Mouse (Mus musculus) left cerebral cortex, postnatal 36 days (tissue): ENCODE results near the gene Shb. TPM values are rescaled to one million over a fixed set of nuclear protein-coding genes. Genes with fewer than 3 reads are reported as not detected.

Experiments used
- DNase-seq, 2 experiments: peaks; one replicate each; pipeline ENCODE4 v3.0.0; 2021 to 2022; ENCODE audit warnings: low spot score in 2 of 2, mixed read lengths in 1 of 2
- intact Hi-C: fragments of 180-260 bp; cut with DNase I; formaldehyde crosslinking; loops from one replicate; pipeline ENCODE4 v1.15.1; 2025
- total RNA-seq, 2 experiments: library from RNA; stranded (reverse); gene quantifications; 2 replicates each; pipeline ENCODE4 v1.2.3; 2021

Shb gene
- total RNA-seq, 2 experiments from 2014 or later: 11.5 to 14.5 TPM

GRCm38 (mm10) chr4:45490036-45490752 lies 42.1 kb downstream of the Shb start:
- DNase-seq: no peak
- intact Hi-C loops: no loop called here

DNA sequence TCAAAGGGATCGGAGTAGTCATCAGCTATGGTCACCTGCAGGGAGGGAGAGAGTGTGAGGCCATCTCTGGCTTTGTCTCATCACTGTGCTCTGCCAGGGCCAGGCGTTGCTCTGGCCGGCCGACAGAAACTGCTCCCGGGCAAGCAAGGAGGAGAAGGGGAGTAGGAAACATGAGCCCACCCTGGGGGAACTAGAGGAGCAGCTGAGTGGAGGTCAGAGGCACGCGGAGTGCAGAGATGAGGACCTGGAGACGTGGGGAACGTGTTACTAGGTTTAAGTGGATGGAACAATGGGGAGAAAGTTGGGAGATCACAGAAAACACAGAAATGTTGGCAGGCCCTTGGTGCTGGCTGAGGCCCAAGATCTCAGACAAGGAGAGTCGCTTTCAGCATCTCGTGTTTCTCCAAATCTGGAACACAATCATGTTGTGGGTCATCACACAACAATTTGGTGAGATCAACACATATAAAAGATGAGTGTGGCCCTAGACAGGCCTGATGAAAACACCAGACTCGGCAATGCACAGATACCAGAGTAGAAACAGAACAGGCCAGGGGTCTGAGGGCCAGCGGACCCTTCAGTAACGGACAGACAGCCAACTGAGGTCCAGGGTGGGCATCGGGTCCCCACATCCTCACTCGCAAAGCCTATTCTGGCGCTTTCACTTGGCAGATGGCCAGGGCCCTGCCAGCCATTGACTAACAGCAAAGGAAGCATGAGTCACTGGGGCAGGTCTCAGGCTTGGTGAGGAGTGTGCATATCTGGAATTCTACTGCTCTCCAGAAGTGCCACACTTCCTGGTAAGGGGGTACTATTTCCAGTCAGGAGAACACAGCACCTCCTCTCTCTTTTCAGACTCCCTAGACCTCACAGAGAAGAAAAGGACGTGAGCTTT lies 42.9 kb downstream of the Shb start:
- intact Hi-C loops: no loop called here
- DNase-seq: no peak

DNA sequence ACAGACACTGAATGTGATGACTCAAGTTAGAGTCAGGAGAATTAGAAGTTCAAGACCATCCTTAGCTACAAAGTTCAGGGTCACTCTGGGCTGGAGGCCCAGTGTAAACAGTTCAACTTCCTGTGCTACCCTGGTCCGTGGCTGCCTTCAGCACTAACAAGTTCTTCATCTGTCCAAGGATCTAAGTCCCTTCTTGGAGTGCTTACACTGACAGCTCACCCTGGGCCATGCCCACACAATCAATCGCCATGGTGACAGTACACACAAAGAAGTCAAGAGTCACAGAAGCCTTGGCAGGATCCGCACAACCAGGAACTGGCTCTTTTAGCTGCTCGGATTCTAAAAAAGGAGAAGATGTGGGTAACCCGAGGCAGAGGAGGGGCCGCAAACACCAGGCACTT lies 44.6 kb downstream of the Shb start:
- intact Hi-C loops: no loop called here
- DNase-seq: no peak

- no peak for DNase-seq
- intact Hi-C loops: no loop called here
Observed at GRCm38 (mm10) chr4:45485024-45485423, 47.2 kb downstream of the Shb start.

DNA sequence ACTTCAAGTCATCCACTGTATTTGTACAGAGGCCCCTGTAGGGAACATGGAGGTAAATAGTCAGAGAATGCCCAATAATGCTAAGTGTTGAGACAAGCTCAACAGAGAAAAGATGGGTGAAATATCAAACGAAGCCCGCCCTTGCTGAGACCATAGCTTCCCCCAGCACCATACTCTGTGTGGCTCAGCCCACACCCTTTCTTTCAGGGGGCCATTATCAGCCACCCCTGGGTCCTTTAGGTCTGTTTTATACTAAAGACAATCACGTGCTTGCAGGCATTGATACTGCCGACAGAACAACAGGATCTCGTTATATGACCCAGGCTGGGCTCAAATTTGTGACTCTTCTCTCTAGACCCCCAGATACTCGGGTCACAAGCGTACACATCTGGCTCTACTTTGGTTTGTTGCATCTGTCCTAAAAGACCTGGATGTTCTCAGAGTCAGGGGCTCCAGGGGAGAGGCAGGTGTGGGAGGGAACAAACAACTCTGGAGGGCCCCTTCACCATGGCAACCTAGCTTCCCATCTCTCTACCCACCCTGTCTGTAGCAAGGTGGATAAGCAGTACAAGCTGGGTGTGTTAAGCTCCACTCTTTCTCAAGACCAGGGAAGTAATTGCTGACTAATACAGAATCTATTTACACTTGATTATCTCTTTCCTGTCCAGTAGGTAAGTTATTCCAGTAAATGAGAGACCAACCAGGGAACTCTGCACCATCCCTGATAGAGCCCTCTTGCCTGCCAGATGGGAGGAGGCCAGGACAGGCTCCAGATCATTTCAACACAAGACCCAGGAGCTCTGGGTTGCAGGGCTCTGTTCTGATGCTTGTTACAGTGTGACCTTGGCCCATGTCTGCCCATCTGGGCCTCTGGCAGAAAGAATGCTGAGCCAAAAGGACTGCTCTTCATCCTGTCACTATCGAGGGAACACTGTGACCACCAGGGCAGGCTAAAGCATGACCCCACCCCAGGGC lies 48.7 kb downstream of the Shb start:
- no peak for DNase-seq
- intact Hi-C loops: no loop called here

DNA sequence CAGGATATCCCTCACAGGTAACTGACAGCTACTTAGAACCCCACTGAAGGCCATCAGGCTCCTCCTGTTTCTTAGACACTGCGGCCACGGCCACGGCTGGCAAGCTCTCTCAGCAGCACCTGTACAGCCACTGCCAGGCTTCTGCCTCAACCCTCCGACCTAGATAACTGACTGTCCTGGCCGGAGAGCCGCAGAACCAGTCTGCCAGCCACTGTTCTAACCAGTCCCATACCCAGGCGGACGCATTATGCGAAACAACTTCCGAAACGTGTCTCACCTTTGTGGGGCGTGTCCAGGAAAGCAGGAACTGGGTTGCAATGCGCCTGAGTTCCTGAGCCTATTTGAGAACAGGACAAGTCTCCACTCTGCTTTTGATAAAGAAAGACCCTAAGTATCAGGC lies 50.0 kb downstream of the Shb start:
- intact Hi-C loops: no loop called here
- DNase-seq: no peak

DNA sequence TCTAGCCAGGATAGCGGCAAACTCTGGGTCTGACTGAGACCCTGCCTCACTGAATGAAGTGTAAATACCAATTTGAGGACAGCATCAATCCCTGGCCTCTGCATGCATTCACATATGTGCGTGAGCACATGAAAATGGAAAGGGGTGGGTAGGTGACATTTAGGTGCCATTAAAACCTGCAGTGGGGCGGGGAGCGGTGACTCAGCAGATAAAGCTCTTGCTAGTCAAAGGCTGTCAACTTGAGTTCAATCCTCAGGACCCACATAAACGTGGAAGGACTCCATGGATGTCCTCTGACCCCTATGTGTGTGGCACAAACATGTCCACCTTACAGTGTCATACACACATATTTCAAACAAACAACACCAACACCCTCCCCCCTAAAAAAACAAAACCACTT lies 50.8 kb downstream of the Shb start:
- intact Hi-C loops: no loop called here

DNA sequence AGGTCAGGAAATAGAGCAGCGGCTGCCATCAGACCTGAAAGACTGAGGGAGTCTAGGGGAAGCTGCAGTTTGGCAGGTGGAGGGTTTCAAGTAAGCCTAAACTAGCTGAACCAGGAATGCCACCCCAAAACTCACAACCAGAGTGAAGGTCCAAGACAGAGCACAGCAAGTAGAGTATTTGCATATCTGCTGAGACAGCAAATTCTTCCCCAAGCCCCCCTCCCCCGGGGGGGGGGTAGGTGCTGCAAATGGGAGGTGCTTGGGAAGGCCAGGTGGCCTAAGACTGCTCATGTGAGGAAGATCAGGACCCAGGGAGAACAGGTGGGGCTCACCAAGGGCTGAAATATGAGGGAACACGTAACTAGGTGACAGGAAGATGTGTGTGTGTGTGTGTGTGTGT lies 51.7 kb downstream of the Shb start:
- no peak for DNase-seq
- intact Hi-C loops: no loop called here

More for the DNA sequence above, 50.8 kb downstream of the Shb start:
- DNase-seq: no peak

- intact Hi-C loops: no loop called here
Observed at GRCm38 (mm10) chr4:45479433-45479832, 52.8 kb downstream of the Shb start.

DNA sequence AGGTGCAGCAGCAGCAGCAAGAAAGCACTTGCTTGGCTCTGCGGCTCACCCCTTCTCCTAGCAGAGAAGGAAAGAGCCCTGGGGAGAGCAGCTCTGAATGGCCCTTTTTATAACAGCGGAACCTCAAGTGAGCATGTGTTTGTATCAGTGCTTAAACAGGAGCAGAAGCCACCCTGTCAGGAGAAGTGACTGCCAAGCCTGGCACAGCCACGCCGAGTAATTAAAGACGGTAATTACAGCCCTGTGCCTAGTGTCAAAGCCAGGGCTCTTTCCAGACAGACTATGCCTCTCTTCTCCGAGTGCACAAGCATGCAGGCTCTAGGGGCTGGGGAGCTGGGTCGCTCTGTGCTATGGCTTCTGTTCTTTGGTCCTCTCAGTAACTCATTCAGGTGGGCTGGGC lies 54.1 kb downstream of the Shb start:
- intact Hi-C loops: no loop called here
- peak in 1 of 2 experiments; percentile 19 for DNase-seq

More at GRCm38 (mm10) chr4:45479433-45479832, 52.8 kb downstream of the Shb start:
- DNase-seq: no peak

DNA sequence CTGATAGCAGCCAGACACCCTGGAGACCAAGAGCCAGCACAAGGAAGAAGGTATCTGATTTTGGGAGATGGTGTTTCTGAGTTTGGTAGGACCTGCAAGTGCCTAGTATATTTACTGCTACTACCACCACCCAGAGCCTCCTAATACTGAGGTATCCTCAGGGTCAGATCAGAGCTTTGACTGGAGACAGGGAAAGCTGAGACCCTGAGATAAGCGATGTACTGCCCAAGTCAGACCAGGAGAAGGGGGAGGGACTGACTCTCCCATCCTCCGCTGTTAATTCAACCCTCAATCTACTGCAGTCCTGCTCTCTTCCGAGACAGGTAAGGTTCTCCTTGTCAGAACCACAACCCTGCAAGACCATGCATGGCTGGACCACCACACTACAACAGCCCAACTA lies 55.2 kb downstream of the Shb start:
- no peak for DNase-seq
- intact Hi-C loops: no loop called here

GRCm38 (mm10) chr4:45474832-45475231 lies 57.4 kb downstream of the Shb start:
- no peak for DNase-seq
- intact Hi-C loops: loop anchor here (5.0 kb wide), 2 partner anchors 32 to 52 kb away; no protein-coding TSS in a partner anchor

DNA sequence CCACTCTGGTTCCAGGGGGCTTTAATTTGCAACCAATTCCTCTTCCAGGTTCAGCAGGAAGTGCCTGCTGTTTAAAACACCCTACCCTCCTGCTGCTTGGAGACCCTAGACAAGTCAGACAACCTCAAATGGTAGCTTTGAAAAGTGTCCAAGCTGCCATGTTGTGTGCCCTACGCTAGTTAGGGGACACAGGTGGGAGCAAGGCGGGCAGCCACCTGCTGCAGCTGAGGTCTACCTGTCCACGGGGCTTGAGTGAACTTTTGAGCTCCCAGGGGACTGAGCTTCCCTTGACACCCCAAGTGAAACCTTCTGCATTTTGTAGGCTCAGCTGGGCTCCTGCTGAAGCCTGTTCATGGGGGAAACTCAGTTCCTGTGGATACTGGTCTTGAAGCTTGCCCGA lies 58.1 kb downstream of the Shb start:
- DNase-seq: no peak
- intact Hi-C loops: loop anchor here (5.0 kb wide), 2 partner anchors 33 to 53 kb away; no protein-coding TSS in a partner anchor

- peak; percentile 81 to 82 for DNase-seq
- intact Hi-C loops: loop anchor here (5.0 kb wide), 2 partner anchors 34 to 54 kb away; no protein-coding TSS in a partner anchor
Observed at GRCm38 (mm10) chr4:45473129-45473528, 59.1 kb downstream of the Shb start.

DNA sequence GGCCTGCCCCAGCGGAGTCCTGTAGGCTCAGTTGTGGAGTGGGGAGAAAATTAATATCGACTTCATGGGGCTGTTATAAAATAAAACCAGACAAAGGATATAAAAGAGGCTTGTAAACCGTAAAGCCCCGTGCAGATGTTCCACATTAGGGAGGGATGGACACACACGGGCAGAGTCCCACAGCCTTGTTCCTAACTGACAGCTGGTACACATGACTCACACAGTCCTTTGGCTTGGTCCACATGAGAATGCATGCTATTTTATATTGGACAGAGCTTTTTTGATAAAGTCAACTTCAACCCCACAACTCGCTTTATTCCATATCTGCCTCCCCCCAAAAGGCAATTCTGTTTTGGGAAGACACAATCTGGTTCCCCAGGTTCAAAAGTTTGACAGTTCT lies 59.6 kb downstream of the Shb start:
- DNase-seq: no peak
- intact Hi-C loops: loop anchor here (5.0 kb wide), 2 partner anchors 35 to 55 kb away; no protein-coding TSS in a partner anchor

DNA sequence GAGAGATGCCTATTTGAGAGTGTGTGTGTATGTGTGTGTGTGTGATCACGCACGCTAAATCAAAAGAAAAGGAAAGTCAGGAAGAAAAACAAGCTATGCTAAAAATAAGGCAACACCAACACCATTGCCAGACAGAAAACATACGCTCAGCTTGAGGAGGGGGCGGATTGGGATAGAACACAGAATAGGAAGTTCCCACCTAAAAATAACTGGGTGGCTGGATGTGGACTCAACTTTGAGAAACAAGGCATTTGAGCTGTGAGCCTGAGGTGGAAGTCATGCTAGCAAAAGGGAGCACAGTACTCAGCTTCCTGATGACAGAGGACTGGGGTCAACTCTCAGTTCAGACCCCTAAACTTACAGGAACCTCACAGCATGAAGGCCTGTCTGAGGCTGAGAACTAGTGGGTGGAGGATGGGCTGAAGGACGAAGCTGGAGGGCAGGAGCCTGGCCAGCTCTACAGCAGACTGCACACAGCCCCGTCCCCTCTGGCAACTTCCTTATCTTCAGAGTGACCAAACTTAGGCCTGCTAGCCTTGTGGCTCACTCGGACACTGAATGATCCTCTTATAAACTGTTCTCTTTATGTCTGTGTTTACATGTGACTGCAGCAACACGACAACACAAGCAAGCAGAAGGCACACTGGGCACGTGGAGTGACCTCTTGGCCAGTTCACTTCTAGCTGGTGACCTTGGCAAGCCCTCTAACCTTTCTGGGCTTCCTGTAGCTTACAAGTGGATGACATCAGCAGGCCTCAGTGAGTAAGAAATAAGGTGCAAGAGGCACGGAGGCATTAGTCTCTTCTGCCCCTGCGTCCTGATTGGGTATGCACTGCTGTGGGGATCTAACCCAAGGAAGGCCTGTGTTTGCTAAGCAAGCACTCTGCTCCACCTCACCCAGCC lies 60.4 kb downstream of the Shb start:
- intact Hi-C loops: loop anchor here (5.0 kb wide), 2 partner anchors 35 to 55 kb away; no protein-coding TSS in a partner anchor
- peak; percentile 47 to 61 for DNase-seq

- intact Hi-C loops: no loop called here
- DNase-seq: no peak
Observed at GRCm38 (mm10) chr4:45469057-45469456, 63.2 kb downstream of the Shb start.

- intact Hi-C loops: no loop called here
- DNase-seq: no peak
Observed at GRCm38 (mm10) chr4:45468507-45468906, 63.8 kb downstream of the Shb start.
